Mouse (Mus musculus) urinary bladder, adult 2 months (tissue): Measurements from ENCODE around the gene Plekha5. TPM values are rescaled to one million over a fixed set of nuclear protein-coding genes. Genes with fewer than 3 reads are reported as not detected.

ENCODE experiments used
- DNase-seq: peaks from one replicate; pipeline ENCODE4 v3.0.0; 2022; ENCODE audit warnings: low spot score
- polyA plus RNA-seq: library from polyadenylated mRNA; depleted of rRNA; stranded (reverse); fragments of >200 nt; gene quantifications from 2 replicates; pipeline ENCODE4 v1.2.3, GENCODE M21; 2012; rRNA removed

Plekha5 gene
- polyA plus RNA-seq, 1 experiment, result 77.0 TPM

DNA sequence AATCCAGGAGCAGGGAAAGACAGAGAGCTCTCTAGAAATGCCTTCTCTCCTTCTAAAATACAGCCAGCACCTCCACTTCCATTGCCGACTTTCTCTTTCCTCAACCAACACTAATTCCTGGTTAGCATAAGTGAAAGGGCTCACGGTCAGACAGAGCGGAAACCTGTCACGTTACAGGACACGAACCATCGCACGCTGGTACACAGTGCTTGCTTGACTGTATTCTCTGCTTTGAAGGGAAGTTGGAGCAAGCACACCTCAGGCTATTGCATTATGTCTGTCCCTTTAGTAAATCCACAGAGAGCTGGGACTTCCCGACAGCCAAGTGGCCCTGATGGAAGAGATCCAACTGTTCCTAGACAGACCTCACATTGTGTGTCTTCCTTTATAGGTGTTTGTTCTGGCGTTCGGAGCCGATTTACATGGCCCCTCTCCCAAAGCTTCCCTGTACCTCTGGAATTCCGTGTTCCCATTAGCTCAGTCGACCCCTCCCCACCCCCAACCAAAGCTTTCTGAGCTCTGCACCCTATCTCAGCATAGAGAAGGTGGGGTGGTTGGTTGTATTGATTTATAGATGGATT is 188.1 kb downstream of the Plekha5 start:
- DNase-seq, result no peak

DNA sequence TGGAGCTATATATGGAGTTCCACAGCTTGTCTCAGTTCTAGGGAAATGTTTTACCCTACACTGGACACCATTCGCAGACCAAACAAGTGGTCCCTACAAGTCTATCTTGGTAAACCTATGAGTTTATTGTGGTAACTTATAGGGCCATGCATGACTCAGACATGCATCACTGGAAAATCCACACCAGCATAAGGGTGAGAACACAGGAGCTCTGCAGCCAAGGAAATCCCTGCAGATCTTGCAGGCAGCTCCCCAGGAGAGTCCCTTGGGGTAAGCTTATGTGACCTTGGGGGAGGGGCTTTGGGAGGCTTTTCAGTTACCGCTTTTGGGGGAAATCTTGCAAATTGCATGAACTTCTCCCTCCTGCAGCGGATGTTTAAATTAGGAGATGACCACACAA is 190.0 kb downstream of the Plekha5 start:
- no peak for DNase-seq

DNA sequence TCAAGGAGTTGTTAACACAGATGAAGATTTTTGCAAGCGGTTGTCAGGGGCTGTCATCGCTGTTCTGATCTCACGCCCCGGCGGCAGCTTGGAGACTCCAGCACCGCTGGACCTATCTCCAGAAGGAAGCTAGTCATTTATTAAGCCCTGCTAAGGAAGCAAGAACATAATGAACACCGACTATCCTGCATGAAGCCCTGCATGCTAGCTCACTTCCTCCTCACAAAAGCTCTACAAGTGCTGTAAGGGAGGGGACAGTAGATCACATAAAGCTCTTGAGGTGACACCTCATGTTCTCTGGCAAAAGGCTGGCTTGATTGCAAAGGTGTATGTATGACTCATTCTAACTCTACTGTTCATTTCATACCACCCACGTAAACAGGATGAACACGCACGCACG is 190.9 kb downstream of the Plekha5 start:
- DNase-seq, result no peak

DNA sequence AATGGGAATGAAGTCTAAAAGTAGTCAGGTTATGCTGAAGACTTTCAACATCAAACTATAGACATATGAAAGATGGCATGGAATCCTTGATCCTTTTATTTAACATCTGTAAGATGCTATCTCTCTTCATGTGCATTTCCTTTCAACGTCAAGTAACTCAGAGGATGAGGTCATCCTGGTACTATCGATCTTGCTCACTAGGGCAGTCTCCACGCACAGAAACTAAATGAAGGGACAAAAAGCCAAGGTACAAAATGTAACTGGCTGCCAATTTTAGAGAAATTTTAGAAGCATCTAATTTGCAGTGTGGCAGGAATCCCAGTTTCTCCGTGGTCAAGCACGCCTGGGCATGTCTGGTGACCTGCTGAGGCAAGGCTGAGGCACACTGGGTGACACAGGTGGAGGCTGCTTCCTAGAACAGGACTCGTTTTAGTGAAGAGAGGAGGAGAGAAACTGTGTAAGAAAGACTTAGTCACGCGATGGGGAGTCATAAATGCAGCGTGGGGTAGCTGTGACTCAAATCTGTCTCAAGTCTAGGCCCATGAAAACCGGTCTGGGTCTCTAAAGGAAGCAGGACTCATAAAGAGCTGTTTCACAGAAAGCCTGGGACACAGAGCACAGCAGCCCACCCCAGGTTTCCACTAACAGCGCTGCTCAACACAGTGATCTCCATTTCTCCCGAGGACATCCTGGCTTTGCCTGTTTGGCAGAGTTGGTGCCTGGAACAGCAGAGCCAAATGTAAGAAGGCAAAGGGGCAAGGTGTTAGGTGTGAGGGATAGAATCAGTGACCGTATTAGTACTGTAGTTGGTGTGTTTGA is 196.9 kb downstream of the Plekha5 start:
- peak; percentile 65 for DNase-seq

DNA sequence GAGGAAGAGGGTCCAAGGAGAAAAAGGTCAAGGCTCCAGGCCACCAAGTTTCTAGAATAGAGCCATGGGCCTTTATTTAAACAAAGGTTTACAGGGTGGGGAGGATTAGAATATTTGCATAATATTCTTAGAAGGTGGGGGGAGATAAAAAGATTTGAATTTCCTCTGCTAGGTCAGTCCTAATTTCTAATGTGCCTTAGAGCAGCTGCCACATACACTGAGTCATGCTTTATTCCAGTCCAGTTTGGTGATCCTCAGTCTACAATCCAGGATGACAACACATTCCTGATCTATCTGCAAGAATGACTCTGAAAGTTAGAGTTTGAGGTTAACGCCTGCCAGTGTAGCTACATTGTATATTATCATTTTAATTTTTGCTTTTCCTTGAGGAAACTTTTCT is 197.8 kb downstream of the Plekha5 start:
- no peak for DNase-seq

DNA sequence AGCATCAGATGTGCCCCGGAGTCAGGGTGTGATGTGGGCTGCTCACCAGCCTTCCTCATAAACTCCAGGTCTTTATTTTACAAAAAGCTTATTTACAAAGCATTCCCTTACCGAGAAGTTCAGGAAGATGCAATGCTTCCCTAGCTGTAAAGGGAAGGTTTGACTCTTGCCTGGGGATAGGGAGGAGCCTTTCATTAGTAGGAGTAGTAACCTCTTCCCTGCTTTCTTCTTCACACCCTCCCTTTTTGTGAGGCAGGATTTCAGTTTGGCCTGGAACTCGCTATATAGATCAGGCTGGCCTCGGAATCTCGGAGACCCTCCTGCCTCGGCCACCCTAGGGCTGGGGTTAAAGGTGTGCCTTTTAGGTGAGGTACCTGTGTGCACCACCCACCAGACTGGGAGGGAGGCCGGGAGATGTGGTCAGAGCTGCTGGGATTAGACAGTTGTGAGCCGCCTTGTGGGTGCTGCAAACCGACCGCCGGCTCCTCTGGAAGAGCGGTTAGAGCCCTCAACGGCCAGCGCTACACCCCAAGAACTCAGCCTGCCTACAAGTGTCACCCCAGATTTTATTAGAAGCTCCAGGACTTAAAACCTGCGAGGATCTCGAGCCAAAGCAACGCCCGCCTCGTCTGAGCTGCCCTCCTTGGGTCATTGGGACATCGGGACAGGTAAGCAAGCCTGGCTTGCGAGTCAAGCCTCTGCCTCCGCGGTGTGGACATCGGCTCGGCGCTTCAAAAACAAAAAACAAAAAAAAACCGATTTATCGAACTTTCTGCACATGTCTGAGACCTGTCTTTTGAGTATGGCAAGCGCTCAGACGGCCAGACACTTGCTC is 198.8 kb downstream of the Plekha5 start, which contains the start of gene Aebp2:
Aebp2 (plus strand) TSS at position 273 of the 835 bp plus-strand sequence.
- peak; percentile 27 for DNase-seq

DNA sequence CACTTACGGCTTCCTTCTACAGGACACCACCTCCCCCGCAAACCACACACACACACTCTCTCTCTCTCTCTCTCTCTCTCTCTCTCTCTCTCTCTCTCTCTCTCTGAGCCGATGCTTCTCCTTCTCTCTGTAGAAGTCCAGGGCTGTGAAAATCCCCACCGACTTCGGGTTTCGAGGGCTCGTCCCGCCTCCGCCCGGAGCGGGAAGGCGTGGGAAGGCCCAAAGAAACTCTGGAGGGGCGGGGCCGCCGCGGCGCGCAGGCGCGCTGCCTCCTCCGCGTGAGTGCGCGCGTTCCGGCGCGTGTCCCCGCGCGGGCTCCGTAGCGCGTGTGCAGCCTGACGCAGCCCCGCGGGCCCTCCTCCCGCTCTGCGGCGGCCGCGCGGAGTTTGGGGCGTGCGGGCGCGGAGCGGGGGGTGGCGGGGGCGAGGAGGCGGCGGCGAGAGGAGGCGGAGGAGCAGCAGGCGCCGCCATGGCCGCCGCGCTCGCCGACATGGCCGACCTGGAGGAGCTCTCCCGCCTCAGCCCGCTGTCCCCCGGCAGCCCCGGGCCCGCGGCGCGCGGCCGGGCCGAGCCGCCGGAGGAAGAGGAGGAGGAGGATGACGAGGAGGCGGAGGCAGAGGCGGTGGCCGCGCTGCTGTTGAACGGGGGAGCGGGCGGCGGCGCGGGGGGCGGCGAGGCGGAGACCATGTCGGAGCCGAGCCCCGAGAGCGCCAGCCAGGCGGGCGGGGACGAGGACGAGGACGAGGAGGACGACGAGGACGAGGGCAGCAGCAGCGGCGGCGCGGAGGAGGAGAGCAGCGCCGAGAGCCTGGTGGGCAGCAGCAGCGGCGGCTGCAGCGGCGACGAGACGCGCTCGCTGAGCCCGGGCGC is 199.6 kb downstream of the Plekha5 start:
- DNase-seq, result peak; percentile 91

DNA sequence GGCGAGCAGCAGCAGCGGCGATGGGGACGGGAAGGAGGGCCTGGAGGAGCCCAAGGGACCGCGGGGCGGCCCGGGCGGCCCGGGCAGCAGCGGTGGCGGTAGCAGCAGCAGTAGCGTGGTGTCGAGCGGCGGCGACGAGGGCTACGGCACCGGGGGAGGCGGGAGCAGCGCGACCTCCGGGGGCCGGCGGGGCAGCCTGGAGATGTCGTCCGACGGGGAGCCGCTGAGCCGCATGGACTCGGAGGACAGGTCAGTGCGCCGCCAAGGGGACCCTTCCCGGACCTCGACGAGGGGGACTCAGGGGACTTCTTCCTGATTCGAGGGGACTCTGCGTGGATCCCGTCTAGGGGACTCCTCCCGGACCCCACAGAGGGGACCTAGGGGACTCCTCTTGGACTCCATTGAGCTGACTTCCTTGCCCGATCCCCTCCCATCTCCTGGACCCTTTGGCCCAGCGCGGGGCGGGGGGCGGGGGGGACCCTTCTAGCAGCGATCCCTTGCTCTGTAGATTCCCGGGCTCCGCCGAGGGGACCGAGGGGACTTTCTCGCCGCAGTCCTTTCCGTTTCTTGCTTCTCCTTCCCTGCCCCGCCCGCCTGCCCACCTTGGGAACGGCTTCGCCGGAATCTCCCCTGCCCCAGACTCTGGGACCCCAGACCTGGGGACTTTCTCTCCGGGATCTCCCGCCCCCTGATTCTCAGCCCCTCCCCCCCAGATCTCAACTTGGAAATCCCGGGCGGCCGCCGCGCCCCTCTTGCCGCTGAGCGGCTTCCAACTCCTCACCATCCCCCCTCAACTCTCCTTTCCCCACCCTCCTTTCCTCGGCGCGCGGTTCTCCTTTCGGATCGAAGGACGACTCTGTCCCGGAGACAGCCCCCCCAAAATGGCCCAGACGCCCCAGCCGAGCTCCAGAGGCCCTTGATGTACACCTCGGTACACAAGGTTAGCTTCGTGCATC is 200.5 kb downstream of the Plekha5 start:
- peak; percentile 51 for DNase-seq

DNA sequence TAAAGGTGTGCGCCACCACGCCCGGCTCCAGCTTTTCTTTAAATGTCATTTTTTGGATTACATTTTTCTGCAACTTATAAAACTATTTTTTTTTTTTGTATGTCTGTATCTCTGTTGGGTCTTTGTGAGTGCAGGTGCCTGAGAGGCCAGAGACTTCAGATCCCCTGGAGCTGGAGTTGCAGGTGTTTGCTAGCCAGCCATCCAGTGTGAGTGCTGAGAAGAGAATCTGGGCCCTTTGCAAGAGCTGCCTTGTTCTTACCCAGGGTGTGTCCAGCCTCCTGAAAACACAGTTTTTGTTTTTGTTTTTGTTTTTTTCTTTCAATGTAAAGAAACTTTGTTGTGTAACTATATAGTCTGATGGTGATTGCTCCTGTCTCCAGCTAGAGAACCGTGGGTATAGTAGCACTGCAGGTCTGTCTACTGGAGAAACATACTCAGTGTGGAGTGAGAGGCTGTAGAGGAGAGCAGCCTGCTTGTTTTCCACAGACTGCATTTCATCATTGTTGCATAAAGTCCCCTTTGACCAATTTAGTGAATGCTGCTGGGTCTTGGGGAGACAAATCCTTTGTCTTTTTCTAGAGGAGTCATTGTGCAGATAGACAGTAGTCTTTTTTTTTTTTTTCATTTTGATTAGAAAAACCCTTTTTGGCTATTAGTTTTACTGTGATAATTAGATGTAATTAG is 205.5 kb downstream of the Plekha5 start:
- no peak for DNase-seq

DNA sequence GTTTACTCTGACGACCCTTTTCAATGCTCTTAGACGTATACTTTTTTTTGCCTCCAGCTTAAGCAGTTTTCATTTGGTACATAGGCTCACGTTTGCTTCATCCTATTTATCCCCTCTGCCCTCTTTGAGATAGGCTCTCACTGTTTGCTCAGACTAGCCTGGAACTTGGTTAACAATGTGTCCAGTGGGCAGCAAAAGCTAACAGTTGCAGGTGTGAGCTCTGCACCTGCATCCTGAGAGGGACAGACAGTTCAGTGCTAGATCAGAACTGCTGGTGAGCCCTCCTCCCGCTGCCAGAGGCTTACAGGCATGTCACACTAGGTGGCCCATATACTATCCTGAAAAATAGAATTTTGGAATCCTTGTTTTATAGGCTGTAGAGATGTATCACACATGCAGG is 206.5 kb downstream of the Plekha5 start:
- DNase-seq, result no peak

DNA sequence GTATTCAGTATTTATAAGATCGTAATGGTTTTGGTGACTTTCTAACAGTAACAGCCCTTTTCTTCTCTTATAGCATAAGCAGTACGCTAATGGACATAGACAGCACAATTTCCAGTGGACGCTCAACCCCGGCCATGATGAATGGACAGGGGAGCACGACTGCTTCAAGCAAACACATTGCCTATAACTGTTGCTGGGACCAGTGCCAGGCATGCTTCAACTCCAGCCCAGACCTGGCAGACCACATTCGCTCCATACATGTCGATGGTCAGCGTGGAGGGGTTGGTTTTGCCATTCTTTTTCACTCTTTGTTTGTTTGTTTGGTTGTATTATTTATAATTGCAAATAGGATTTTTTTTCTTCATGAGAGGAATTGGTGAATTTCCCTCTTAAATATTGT is 209.8 kb downstream of the Plekha5 start:
- DNase-seq, result no peak

DNA sequence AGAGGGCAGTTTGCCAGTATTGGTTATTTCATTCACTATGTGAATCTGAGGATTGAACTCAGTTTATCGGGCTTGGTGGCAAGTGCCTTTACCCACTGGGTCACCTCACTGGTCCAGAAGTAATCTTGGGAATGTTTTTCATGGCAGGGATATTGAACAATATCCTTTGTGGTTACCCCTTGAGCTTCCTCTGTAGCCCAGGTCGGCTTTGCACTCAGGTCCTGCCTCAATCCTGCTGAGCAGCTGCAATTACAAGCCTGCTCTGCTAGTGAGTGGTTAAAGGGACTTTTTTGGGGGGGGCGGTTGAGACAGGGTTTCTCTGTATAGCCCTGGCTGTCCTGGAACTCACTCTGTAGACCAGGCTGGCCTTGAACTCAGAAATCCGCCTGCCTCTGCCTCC is 212.4 kb downstream of the Plekha5 start:
- no peak for DNase-seq

DNA sequence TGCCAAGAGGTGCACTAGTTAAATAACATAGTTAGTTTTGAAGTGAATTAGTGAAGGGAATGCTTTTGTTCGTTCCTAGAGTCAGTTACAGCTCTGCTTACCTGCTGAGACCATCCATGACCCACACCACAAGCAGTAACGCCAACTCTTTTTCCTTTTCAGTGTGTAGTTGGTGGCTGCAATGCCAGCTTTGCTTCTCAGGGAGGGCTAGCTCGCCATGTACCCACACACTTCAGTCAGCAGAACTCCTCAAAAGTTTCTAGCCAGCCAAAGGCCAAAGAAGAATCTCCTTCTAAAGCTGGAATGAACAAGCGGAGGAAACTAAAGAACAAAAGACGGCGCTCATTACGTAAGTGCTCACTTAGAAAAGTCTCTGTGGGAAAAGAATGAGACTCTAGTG is 218.2 kb downstream of the Plekha5 start:
- DNase-seq, result no peak

DNA sequence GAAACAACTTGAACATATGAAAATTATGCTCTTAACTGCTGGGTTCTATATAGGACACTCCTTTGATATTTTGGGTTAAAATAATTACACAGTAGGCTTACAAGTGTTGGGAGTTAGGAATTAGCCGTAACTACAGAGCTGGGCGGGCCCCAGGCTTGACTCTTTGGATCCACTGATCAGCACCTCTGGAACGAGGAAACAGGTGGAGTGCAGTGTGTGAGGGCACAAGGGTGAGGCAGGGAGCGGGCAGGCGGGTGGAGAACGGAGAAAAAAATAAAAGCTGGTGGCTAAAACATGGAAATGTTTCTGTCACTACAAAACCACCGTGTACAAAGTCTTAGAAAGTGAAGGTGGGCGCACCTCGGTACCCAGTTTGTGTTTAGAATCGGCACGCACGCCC is 218.8 kb downstream of the Plekha5 start:
- DNase-seq, result no peak

DNA sequence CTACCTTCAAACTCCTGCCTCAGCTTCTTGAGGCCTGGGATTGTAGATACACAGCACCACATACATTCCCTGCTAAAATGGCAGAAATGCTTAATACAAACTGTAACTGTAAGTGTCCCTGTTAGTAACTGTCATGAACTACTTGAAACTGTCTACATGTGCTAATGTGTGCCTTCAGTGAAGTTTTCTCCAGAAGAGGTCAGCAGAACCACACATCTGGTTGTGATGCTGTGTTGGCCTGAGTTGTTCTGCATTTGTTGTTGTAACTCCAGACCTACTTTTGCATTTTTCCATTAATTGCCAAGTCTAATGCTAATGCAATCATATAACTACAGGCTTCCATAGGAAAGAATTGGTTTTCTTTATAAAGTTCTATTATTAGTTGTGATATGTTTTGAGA is 222.1 kb downstream of the Plekha5 start:
- DNase-seq, result no peak

Other genes starting within 250 kb of the Plekha5 start
- 32.5 and 38.1 TPM in 2 replicates for gene Aebp2, start 198.6 kb downstream of the Plekha5 start, polyA plus RNA-seq